18 mouse cellular contexts compared by ENCODE assay signal in the genomic region with DNA sequence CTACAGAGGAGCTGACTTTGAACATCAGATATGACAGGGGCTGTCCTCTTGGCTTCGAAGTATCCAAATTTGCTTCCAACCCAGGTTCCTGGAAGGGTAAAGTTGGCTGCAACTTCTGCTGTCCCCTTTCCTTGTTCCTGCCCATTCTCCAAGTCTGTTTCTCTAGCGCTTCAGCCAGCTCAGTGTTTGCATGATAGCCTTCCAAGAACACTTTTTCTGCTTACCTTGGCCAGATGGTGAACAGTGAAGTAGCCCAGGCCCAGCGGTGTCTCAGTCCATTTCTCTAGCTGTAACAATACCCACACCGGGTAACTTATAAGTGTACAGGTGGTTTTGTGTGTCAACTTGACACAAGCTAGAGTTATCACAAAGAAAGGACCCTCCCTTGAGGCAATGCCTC.
"Had no signal": no experiment of that assay in that cellular context is flagged by ENCODE, and none has a peak within 500 bp of the region (broad histone marks: within the 10 kb centered on the region; RNA-seq: fewer than 3 reads in every experiment).

No protein-coding gene starts in this region.

- H3K27ac ChIP-seq: intestine, embryonic 15.5 days; kidney, embryonic 15.5 days; layer of hippocampus, adult 2 months; limb, embryonic 12.5 days; limb, embryonic 15.5 days; liver, embryonic 14.5 days; neural tube, embryonic 12.5 days had no signal

- DNase-seq: kidney, adult 11 months; kidney, adult 8-10 months; kidney, postnatal 14 days; layer of hippocampus, adult 9-11 months; liver, postnatal 0 days; midbrain, embryonic 14.5 days; retina, postnatal 1 day; thymus, adult 18-20 months; thymus, postnatal 36 days had no signal

- H3K9me3 ChIP-seq: intestine, embryonic 15.5 days; kidney, embryonic 15.5 days; limb, embryonic 12.5 days; limb, embryonic 15.5 days; neural tube, embryonic 12.5 days had no signal

- H3K4me3 ChIP-seq: intestine, embryonic 15.5 days; kidney, embryonic 15.5 days; layer of hippocampus, adult 2 months; limb, embryonic 12.5 days; limb, embryonic 15.5 days; neural tube, embryonic 12.5 days had no signal

- H3K36me3 ChIP-seq: intestine, embryonic 15.5 days had no signal

- H3K27me3 ChIP-seq: intestine, embryonic 15.5 days; kidney, embryonic 15.5 days; limb, embryonic 12.5 days; limb, embryonic 15.5 days; neural tube, embryonic 12.5 days had no signal

- H3K4me1 ChIP-seq: intestine, embryonic 15.5 days; kidney, embryonic 15.5 days; limb, embryonic 12.5 days; limb, embryonic 15.5 days; neural tube, embryonic 12.5 days had no signal

- ATAC-seq: intestine, embryonic 15.5 days; liver, postnatal 0 days had no signal

- H3K4me2 ChIP-seq: intestine, embryonic 15.5 days; kidney, embryonic 15.5 days; limb, embryonic 12.5 days; limb, embryonic 15.5 days; liver, embryonic 11.5 days; midbrain, embryonic 11.5 days; neural tube, embryonic 12.5 days had no signal

- H3K9ac ChIP-seq: intestine, embryonic 15.5 days; kidney, embryonic 15.5 days; limb, embryonic 12.5 days; limb, embryonic 15.5 days; liver, embryonic 14.5 days; liver, postnatal 0 days; neural tube, embryonic 12.5 days had no signal
